Mouse (Mus musculus): ENCODE results near the gene Smarcc1.
"Not testable (repeated sequence)": the region's sequence is repeated elsewhere in the genome, so short reads cannot be mapped to it uniquely, and the experiment has no call there.

Gene Smarcc1

DNA sequence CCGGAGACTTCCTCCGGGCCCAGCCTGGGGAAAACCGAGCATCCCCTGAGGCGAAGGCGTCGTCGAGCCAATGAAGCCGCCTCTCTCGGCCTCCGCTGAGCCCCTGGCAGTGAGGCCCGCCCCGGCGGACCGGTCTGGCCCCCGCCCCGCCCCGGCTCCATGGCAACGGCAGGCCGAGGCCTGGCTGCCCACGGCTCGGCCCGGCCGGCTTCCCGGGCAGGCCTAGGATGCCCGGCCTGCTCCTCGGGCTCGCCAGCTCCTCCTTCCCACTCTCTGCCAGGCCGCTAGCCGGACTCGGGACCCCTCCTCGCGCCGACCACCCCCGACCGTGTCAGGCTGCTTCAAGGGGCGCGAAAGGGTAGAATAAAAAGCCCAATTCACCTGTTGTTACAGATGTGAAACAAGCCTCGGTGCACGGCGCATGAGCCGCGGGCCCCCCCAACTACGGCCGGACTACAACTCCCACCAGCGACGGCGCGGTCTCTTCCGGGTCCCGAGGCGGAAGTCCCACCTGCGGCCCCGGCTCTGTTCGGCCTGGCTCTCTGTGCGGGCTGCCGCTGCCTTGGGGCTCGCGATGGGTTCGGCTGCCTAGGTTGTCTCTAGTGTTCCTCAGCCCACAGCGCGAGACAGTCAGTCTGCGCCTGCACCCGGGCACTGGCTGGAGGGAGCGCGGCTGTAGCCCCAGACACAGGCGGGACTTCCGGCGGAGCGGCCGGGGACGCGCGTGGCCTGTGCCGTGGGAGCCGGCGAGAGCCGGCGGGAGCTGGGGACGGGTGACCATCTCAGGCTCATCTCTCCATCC is at the start of gene Smarcc1:
TSS of gene Smarcc1 (plus strand) at position 732 of the 802 bp plus-strand sequence.
- DNase-seq (ENCODE audit: low spot score) = peak; percentile 80

DNA sequence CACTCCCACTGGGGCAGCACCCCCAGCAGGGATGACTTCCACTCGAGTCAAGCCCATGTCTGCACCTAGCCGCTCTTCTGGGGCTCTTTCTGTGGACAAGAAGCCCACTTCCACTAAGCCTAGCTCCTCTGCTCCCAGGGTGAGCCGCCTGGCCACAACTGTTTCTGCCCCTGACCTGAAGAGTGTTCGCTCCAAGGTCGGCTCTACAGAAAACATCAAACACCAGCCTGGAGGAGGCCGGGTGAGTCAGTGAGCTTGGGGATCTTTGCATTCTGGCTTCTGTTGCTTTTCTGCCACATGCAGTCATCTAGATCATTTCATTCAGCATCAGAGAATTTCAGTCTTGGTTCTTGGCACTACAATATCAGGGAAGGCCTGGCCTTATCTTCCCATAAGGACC is 48.8 kb upstream of the Smarcc1 start:
- DNase-seq (ENCODE audit: low spot score) = no peak

DNA sequence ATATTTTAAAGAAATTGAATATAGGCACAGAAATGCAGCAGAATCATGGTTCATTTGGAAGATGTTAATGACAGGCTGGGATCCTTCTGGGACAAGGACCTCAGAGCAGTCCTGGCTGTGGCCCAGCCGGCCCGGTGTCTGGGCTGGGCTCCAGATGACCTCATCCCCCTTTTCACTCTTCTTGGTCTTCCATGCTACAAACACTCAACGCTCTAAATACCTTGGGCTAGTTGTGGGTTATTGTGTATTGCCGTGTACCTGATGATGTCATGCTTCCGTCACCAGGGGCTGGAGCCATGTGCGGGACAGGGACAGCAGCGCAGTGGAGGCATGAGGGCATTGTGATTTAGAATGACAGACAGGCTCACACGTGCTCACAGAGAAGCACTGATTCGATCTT is 47.1 kb upstream of the Smarcc1 start:
- DNase-seq (ENCODE audit: low spot score) = no peak

DNA sequence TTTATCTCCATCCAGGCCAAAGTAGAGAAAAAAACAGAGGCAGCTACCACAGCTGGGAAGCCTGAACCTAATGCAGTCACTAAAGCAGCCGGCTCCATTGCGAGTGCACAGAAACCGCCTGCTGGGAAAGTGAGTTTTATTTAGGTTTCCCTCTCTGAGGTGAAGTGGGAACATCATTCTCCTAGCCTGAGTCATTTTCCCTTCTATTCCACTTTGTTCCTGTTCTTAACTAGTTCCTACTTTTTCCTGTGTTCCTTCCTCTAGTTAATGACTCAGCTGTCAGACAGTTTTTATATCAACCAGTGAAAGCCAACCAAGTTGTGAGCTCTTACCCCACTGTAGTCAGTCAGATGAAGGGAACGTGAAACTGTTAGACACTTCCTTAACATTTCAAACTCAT is 46.5 kb upstream of the Smarcc1 start:
- DNase-seq (ENCODE audit: low spot score) = no peak

DNA sequence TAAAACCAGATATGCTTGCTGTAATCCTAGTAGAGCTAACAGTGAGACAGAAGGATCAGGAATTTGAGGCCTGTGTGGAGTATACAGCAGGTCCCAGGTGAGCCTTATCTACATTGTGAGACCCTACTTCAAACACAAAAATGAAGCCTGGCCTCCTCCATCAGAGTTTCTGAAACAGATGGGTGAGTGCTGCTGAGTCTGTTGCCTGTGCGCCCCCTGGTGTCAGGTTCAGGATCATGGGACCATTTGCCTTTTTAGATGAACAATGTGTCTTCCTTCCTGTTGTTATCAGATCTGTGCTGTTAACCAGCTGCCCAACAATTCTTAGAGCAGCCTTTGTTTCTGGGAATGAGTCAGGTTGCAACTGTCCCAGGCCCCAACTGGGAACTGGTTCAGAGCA is 45.7 kb upstream of the Smarcc1 start:
- peak; percentile 88 for DNase-seq (ENCODE audit: low spot score)

DNA sequence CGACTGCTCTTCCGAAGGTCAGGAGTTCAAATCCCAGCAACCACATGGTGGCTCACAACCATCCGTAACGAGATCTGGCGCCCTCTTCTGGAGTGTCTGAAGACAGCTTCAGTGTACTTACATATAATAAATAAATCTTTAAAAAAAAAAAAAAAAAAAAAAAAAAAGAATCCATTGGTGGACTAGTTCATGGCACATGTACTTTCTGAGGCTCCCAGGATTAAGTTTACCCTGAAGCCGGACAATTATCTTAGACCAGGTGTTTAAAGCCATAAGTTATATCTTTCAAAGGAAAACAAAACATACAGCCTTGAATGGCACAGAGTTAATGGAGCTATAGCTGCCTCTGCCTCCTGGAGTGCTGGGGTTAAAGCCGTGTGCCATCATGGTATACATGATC is 41.0 kb upstream of the Smarcc1 start:
- not testable (repeated sequence) for DNase-seq (ENCODE audit: low spot score)

DNA sequence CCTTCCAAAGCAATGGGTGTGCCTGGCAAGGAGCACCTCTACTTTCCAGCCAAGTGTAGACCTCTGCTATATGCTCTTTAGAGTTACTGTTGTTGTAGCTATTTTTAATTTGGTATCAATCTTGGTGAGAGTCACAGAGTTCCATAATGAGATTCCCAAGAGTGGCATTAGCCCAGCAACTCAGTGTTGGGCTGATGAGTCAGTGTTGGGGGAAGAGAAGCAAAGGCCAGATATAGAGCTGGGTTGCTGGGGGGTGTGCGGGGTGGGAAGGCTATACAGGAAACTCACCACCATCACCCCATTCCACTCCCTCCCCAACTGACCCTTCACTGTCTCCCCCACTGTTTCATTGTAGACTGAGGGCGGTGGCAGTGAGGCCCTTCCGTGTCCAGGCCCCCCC is 36.4 kb upstream of the Smarcc1 start:
- DNase-seq (ENCODE audit: low spot score) = no peak

DNA sequence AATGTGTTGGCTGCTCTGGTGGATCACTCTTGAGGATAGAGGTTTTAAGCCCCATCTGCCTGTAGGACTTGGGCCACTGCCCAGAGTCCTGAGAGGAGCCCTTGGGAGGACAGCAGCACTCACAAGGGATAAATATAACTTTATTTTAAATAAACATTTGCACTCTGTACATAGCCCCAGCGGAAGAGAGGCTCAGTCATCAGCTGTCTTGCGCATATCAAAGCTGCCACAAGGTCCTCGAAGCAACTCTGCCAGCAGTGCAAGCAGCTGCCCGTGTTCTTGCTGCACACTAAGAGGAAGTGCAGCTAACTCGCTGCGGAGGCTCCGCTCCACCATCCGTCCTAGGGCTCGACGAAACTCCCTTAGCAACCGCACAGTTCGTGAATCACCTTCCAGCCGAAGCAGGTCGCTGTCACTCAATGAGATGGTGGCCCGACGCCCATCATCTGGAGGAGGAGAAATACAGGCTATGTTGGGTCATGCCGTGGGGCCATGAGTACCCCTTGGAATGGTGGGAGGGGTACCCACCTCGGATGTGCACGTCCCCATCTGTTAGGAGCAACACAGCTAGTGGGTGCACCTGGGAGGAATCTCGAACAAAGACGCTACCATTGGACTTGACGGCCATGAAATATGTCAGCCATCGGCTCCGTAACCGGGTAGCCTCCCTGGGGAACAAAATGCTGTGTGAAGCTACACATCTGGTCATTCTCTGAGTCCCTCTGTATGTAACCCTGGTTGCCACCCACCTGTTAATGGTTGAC is 33.1 kb upstream of the Smarcc1 start:
- no peak for DNase-seq (ENCODE audit: low spot score)

DNA sequence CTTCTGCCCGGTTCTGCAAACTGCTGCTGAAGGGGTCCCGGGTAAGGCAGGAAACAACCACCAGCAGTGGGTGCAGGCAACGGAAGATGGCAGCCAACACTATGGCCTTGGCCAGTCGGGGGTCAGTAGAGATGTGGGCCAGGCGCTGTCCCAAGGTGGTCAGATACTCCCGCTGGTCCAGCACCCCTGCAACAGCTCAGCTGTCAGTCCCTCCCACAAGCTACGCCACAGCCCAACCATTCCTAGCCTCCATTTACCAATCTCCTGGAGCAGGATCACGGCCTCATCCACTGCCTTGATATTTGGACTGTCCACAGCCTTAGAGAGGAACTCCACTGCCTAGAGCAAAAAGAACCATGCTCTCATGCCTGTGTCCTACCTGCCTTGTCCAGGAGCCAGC is 31.8 kb upstream of the Smarcc1 start:
- no peak for DNase-seq (ENCODE audit: low spot score)

DNA sequence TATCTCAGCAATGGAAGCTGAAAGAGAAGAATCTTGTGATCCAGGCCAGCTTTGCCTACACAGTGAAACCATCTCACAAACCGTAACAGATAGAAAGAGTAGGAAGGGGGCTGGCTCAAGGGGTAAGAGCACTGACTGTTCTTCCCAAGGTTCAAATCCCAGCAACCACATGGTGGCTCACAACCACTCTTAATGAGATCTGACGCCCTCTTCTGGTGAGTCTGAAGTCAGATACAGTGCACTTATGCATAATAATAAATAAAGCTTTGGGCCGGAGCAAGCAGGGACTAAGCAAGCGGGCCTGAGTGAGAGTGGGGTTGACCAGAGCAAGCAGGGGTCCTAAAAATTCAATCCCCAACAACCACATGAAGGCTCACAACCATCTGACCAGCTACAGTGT is 24.2 kb upstream of the Smarcc1 start:
- no peak for DNase-seq (ENCODE audit: low spot score)

DNA sequence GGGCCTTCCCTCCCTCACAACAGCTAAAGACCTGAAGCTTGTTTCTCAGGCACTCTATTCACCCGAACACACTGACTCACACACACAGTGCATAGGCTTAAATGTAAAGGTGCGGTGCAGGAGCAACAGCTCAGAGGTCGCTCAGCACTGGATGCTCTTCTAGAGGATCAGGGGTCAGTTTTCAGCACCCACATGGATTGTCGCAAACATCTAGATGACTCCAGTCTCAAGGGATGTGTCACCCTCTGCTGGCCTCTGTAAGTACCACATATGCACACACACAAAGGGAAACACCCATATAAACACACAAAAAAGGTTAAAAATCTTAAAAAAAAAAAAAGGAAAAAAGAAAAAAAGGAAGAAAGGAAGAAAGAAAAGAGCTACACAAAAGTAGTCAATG is 22.7 kb upstream of the Smarcc1 start:
- no peak for DNase-seq (ENCODE audit: low spot score)

DNA sequence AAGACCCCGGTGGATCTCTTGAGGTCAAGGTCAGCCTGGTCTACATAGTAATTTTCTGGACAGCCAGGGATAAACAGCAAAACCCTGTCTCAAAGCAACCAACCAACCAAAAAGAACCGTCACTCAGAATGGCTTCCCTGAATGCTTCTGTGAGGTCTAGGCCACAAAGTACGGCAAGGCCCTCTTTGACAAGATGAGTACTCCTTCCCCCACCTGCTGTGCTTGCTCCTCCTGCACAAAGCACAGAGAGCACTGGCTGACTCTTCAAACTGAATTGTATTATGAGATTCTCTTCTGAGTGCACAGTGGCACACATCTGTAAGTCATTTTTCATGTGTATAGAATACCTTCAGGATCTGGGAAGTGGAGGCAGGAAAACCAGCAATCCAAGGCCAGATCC is 19.7 kb upstream of the Smarcc1 start:
- no peak for DNase-seq (ENCODE audit: low spot score)

DNA sequence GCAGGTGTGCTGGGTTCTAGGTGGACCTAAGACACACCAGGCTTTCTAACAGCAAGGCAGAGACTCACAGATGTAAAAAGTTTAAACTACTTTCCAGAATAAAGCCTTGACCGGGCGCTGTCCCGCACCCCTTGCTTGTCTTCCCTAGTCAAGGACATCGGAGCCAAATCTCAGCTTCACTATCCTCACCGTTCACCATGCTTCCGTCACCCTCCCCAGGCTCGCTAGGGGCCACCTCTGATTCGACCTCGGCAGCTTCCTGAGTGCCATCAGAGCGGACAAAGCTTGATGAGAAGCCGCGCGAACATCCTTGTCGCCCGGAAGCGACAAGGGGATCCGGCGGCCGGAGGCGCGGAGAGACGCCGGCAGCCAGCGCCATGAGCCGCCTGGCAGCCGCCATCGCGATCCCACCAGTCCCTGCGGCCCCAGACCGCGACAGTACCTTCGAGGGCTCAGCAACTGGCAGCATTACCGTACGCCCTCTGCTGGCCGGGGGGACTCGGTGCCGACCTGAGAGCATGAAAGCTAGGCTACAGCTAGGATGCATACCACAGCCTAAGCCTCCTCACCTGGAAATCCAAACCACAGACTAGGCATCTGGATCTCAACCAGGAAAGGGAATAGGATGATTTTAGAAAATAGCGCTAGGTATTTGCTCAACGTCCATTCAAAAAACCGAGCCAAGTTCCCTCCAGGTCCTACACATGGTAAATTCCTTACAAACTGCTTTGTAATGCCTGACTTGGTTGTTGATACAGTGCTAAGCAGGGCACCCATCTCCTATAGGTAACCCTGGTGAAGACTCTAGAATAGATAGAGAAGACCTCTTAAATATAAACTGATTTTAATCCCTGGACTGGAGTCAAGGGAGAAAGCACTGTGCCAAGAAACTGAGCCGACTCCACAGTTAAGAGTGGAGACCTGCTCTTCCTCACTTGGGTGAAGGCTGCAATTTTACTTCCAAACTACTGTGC is 16.6 kb upstream of the Smarcc1 start:
- DNase-seq (ENCODE audit: low spot score) = peak; percentile 86

DNA sequence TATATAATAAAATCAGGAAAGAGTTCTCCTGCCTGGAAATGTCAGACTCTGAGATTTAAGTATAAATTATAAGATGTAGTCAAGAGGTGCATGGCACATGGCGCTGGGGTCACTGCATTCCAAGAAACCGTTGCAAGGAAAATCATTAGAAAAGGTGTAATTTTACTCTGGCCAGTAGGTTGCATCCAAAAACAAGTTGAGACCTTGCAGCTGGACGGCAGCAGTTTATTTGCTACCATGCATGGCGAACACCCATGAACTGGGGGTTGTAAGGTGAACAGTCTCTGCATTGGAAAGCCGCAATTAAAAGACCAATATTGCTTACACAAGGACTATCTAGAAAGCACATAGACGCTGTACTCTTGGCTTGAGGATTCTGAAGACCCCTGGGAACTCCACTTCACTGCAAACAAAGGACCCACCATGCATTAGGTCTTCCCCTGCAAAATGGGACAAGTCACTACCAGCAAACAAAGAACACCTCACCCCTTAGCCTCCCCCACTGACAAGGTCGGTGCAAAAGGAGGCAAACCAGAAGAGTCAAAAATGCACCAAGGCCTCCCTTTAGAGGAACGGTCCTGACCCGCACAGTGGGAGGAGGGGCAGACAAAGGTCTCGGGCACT is 1.0 kb upstream of the Smarcc1 start:
- DNase-seq (ENCODE audit: low spot score) = peak; percentile 21

DNA sequence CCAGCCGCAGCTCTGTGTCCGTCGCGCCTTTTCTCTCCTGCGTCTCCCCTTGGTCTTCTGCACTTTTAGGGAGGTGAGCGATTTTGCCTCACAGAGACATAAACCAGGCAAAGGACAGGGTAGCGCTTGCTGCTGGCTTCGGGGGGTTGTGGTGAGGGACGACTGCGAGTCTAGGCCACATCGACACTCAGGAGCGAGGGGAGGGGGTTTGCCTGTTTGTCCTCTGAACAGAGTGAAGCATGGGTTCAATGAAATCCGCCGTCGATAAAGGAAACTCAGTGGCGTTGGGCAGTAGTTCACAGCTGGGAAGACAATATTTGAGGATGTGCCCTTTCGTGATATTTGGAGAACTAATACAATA is 251 bp downstream of the Smarcc1 start, which contains the start of gene Dhx30:
TSS of gene Dhx30 (minus strand) at position 52 of the 361 bp plus-strand sequence.
- no peak for DNase-seq (ENCODE audit: low spot score)

DNA sequence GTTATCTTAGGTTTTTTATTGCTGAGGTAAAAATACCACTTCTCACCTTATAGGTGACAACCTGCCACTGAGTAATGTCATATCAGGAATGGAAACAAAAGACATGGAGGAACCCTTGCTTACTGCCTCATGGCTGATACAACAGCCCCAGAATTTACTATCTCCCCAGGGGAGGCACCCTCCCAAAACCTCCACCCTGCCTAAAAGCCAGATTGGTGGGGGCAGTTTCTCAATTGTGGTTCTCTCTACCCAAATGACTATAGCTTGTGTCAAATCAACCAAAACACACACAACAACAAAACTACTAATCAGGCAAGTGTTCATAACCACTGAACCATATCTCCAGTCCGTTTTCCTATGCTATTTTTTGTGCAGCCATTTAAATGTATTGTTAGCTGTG is 741 bp downstream of the Smarcc1 start:
- no peak for DNase-seq (ENCODE audit: low spot score)

DNA sequence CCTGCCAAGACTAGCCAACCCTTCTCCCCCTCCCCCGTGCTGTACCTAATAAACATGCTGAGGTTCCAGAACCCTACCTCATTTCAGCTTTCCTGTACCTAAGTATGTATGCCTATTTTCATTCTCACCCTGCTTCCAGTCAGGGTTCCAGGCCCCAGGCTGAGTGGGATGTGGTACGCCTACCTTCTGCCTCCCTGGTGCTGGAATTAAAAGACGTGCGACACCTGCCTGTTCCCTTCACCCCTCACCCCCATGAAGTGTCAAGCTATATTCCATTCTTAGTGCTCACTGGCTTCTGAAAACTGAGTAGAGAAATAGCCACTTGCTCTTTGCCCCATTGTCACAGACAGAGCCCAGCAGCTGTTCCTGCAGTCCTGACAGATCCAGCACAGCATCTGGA is 3.9 kb downstream of the Smarcc1 start:
- DNase-seq (ENCODE audit: low spot score) = no peak

DNA sequence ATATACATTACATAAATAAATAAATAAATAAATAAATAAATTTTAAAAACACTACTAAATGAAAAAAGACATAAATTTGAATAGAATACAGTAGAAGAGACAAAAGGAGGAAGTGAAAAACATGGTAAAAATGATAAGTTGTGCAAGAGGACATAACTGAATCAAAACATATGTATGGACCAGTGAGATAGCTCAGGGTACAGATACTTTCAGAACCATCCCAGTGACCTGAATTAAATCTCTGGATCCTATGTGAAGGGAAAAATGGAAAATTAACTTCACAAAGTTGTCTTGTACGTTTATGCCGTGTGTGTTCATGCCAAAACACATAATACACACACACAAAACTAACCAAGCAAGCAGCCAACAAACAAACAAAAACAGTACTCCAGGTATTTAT is 5.8 kb downstream of the Smarcc1 start:
- DNase-seq (ENCODE audit: low spot score) = no peak

DNA sequence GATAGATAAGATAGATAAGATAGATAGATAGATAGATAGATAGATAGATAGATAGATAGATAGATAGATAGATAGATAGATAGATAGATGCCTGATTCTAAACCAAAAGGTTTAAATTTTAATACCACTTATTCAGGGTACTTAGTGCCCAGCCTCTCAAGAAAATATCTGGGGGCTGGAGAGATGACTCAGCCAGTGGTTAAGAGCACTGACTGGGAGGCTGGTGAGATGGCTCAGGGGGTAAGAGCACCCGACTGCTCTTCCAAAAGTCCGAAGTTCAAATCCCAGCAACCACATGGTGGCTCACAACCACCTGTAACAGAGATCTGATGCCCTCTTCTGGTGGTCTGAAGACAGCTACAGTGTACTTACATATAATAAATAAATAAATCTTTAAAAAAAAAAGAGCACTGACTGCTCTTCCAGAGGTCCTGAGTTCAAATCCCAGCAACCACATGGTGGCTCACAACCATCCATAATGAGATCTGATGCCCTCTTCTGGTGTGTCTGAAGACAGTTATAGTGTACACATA is 6.6 kb downstream of the Smarcc1 start:
- not testable (repeated sequence) for DNase-seq (ENCODE audit: low spot score)

DNA sequence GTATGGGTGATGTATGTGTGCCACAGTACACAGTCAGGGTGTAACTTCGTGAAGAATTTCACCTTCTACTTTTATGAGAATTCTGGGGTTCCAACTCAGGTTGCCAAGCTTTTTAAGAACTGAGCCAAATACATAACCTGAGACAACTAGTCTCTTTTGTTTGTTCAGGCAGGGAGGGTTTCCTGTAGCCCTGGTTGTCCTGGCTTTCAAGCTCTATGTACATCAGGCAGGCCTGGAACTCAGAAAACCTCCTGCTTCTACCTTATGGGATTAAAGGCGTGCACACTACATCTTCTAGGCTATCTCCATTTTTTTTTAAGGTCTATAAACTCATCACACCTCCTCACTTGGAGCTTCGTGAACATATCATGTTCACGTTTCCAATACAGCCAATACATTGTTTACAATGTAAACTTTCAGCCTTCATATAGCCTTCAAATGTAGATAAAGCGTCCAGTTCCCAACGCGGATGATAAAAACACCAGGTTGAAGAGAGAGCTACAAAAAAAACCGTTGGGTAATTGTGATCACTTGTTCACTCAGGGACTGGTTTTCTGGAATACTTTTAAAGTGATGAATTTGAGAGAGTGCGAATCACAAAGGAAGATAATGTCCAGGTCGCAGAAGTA is 13.5 kb downstream of the Smarcc1 start:
- DNase-seq (ENCODE audit: low spot score) = no peak

All from layer of hippocampus, adult 9-10 months (tissue).